Mouse (Mus musculus) thymus, postnatal 14 days (tissue): ENCODE data around the gene 1700021F05Rik.
"Not testable (repeated sequence)": the region's sequence is repeated elsewhere in the genome, so short reads cannot be mapped to it uniquely, and the experiment has no call there.

Experiments used
- DNase-seq: peaks from one replicate; pipeline ENCODE4 v3.0.0; 2021

Gene 1700021F05Rik

GRCm38 (mm10) chr10:43538831-43539230, 2.0 kb downstream of the 1700021F05Rik start:
- no peak for DNase-seq

- no peak for DNase-seq
Observed at GRCm38 (mm10) chr10:43537652-43538051, 3.1 kb downstream of the 1700021F05Rik start.

GRCm38 (mm10) chr10:43534382-43534781, 6.4 kb downstream of the 1700021F05Rik start:
- DNase-seq = no peak

GRCm38 (mm10) chr10:43527283-43528269, 13.2 kb downstream of the 1700021F05Rik start:
- no peak for DNase-seq

- not testable (repeated sequence) for DNase-seq
Observed at GRCm38 (mm10) chr10:43523931-43524330, 16.9 kb downstream of the 1700021F05Rik start, which contains the start of gene Gm9803. Gene Gm9803 (plus strand): TSS chr10:43524084.

- no peak for DNase-seq
Observed at GRCm38 (mm10) chr10:43519977-43520376, 20.8 kb downstream of the 1700021F05Rik start.

- DNase-seq = no peak
Observed at GRCm38 (mm10) chr10:43518368-43518767, 22.4 kb downstream of the 1700021F05Rik start.

- DNase-seq = no peak
Observed at GRCm38 (mm10) chr10:43517836-43518235, 23.0 kb downstream of the 1700021F05Rik start.

GRCm38 (mm10) chr10:43516992-43517660, 23.7 kb downstream of the 1700021F05Rik start:
- DNase-seq = no peak

- no peak for DNase-seq
Observed at GRCm38 (mm10) chr10:43512976-43513375, 27.8 kb downstream of the 1700021F05Rik start.

GRCm38 (mm10) chr10:43509228-43509627, 31.6 kb downstream of the 1700021F05Rik start:
- no peak for DNase-seq

GRCm38 (mm10) chr10:43507051-43507450, 33.7 kb downstream of the 1700021F05Rik start:
- DNase-seq = no peak

GRCm38 (mm10) chr10:43504291-43504690, 36.5 kb downstream of the 1700021F05Rik start:
- DNase-seq = no peak

GRCm38 (mm10) chr10:43502599-43502998, 38.2 kb downstream of the 1700021F05Rik start:
- DNase-seq = no peak

GRCm38 (mm10) chr10:43490846-43491245, 49.9 kb downstream of the 1700021F05Rik start:
- no peak for DNase-seq

GRCm38 (mm10) chr10:43490034-43490433, 50.8 kb downstream of the 1700021F05Rik start:
- DNase-seq = no peak

- DNase-seq = no peak
Observed at GRCm38 (mm10) chr10:43489550-43489949, 51.2 kb downstream of the 1700021F05Rik start.

- no peak for DNase-seq
Observed at GRCm38 (mm10) chr10:43489139-43489538, 51.7 kb downstream of the 1700021F05Rik start.

- DNase-seq = no peak
Observed at GRCm38 (mm10) chr10:43488258-43488657, 52.5 kb downstream of the 1700021F05Rik start.

- DNase-seq = no peak
Observed at GRCm38 (mm10) chr10:43487441-43488010, 53.3 kb downstream of the 1700021F05Rik start.

- no peak for DNase-seq
Observed at GRCm38 (mm10) chr10:43485751-43486268, 55.0 kb downstream of the 1700021F05Rik start.

GRCm38 (mm10) chr10:43483426-43483995, 57.3 kb downstream of the 1700021F05Rik start:
- DNase-seq = no peak

GRCm38 (mm10) chr10:43482021-43482420, 58.8 kb downstream of the 1700021F05Rik start:
- no peak for DNase-seq
